Mouse (Mus musculus) frontal cortex, postnatal 10 days (tissue): ENCODE results near the gene Cyp2b23.
"Not testable (repeated sequence)": the region's sequence is repeated elsewhere in the genome, so short reads cannot be mapped to it uniquely, and the experiment has no call there.

ENCODE experiments used
- DNase-seq, 2 experiments: peaks; one replicate each; pipeline ENCODE4 v3.0.0; 2022; ENCODE audit warnings: low spot score in 2 of 2, mixed read lengths in 1 of 2

The Cyp2b23 gene

DNA sequence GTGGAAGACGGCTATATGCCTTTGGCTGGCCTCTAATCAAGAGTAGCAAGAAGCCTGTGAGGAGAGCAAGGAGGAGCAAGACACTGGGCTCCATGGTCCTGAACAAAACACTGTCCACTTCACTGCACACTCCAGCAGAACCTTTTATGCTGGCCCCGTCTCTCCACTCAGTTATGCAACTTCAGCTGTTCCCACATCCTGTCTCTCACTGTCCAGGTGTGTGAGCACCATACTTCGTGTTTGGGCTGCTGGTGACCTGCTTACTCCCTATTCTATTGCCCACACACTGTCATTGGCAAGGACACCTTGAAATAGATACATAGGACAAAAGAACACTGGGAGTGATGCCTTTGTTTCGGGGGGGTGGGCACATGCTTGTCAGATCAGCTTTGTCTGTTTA lies at the start of gene Cyp2b23:
TSS of gene Cyp2b23 (minus strand) at position 101 of the 400 bp plus-strand sequence.
- DNase-seq = no peak

GRCm38 (mm10) chr7:26711061-26711460 lies 24.8 kb upstream of the Cyp2b23 start:
- no peak for DNase-seq

DNA sequence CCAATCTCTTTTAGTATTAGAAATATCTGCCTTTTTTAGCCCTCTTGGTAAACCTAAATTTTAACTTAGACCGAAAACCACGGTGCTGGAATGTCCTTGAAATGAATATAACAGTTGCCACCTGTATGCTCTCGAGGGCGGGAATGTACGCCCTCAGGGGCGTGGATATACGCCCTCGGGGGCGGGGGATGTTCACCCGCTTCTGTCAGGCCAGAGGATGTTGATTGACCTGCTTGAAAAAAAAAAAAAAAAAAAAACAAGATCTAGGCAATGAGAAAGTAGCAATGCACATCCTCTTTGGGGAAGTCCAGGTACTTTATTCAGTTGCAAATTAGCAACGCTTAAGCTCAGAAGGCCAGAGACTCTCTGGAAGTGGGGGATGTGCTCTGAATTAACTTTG lies 20.8 kb upstream of the Cyp2b23 start:
- no peak for DNase-seq

GRCm38 (mm10) chr7:26706191-26706590 lies 20.0 kb upstream of the Cyp2b23 start:
- not testable (repeated sequence) for DNase-seq

DNA sequence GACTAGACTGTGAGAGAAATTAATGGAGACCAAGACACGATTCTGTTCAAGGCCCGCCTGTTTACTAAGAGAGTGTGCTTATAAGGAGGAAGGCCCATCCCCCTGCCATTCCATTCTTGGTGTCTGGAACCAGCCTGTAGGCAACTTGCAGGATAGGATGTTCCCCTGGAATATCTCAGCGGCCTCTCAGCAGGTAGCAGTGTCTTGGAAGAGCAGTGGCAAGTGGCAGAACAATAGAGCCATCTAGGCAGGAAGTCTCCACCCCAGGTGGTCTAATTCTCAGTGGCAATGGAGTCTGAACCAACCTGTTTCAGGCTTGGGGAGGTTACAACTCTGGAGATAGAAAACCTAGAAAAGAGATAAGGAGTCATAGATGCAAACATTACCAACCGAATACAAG lies 13.9 kb upstream of the Cyp2b23 start:
- no peak for DNase-seq

GRCm38 (mm10) chr7:26685713-26686112 lies 524 bp downstream of the Cyp2b23 start:
- no peak for DNase-seq

- DNase-seq = not testable (repeated sequence)
These were observed 18.8 kb downstream of the Cyp2b23 start for GRCm38 (mm10) chr7:26667466-26667865.

DNA sequence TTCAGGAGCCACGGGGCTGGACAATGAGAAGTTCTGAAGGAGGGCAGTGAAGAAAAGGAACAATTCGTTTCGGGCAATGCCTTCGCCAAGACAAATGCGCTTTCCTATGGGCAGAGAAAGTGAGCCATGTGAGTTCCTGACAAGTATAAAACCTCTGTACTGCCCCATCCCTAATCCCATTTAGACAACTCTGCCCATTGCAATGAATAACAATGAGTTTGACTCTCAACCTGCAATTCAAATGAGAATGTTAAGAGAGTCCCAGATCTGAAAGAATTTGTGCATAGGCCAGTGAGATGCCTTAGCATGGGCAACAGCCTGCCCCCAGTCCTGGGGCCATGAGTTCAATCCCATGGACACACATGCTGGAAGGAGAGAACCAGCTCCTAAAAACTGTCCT lies 20.2 kb downstream of the Cyp2b23 start:
- no peak for DNase-seq

GRCm38 (mm10) chr7:26618364-26618763 lies 67.9 kb downstream of the Cyp2b23 start, which contains the start of gene Vmn1r185:
Vmn1r185 (minus strand) TSS chr7:26618464.
- DNase-seq = not testable (repeated sequence)
